Mouse (Mus musculus) small intestine, adult 2 months (tissue): ENCODE data around the gene Fam222b. TPM values are rescaled to one million over a fixed set of nuclear protein-coding genes. Genes with fewer than 3 reads are reported as not detected.

Experiments used
- H3K27ac ChIP-seq: fragments of 200-500 bp; 2 replicates; pipeline ENCODE4 v1.5.1; 2012; ENCODE audit warnings: low read depth, low read length, control low read depth, inconsistent platforms; ENCODE audit not compliant: insufficient read depth
- H3K27me3 ChIP-seq: fragments of 200-500 bp; 2 replicates; pipeline ENCODE4 v1.6.1; 2012; ENCODE audit warnings: mild to moderate bottlenecking, moderate library complexity, low read length, inconsistent platforms; ENCODE audit not compliant: control insufficient read depth, insufficient read depth
- H3K36me3 ChIP-seq: fragments of 200-500 bp; 2 replicates; pipeline ENCODE4 v1.6.1; 2012; ENCODE audit warnings: mild to moderate bottlenecking, low read length, control low read depth, inconsistent platforms; ENCODE audit not compliant: control insufficient read depth, insufficient read depth
- H3K4me1 ChIP-seq: fragments of 200-500 bp; 2 replicates; pipeline ENCODE4 v1.6.1; 2012; ENCODE audit warnings: low read length, inconsistent platforms, mixed read lengths; ENCODE audit not compliant: control insufficient read depth, insufficient read depth, insufficient read length
- H3K4me3 ChIP-seq: fragments of 200-500 bp; 2 replicates; pipeline ENCODE4 v1.5.1; 2012; ENCODE audit warnings: low read depth, mild to moderate bottlenecking, control low read depth, inconsistent platforms, low read length, moderate library complexity
- CTCF ChIP-seq: fragments of 200-500 bp; IDR thresholded peaks from 2 replicates; pipeline ENCODE4 v1.5.1; 2012; ENCODE audit warnings: low read depth, mild to moderate bottlenecking, control low read depth, inconsistent platforms, low read length, moderate library complexity, mixed read lengths; ENCODE audit not compliant: insufficient replicate concordance, insufficient read length; ENCODE audit errors: extremely low read depth
- POLR2A ChIP-seq: fragments of 200-500 bp; IDR thresholded peaks from 2 replicates; pipeline ENCODE4 v1.6.1; 2012; ENCODE audit warnings: low read depth, mild to moderate bottlenecking, control low read depth, inconsistent platforms, low read length, moderate library complexity
- WGBS: fragments of 180-500 bp; shearing (Covaris S2); methylation state at CpG from one replicate; pipeline ENCODE4 v1.1.7; 2018; 5-methylcytosine and 5-hydroxymethylcytosine counted together
- polyA plus RNA-seq: library from polyadenylated mRNA; depleted of rRNA; stranded (reverse); fragments of >200 nt; gene quantifications from 2 replicates; pipeline ENCODE4 v1.2.3, GENCODE M21; 2012

The Fam222b gene
- polyA plus RNA-seq, 1 experiment, result 29.2 TPM

GRCm38 (mm10) chr11:78160675-78161074 lies 66.2 kb downstream of the Fam222b start:
- Histone ChIP-seq H3K27ac (no peak overlapping the region), H3K27me3 (no peaks in the 10 kb centered on the region), H3K4me3 (no peak overlapping the region), H3K4me1 (peaks cover 25% of the 10 kb centered on the region), H3K36me3 (peaks cover 41% of the 10 kb centered on the region)
- 85% methylated on average over 3 of the region's 3 CpGs for WGBS
- TF ChIP-seq POLR2A (no peak), CTCF (no peak)

GRCm38 (mm10) chr11:78161169-78161568 lies 66.7 kb downstream of the Fam222b start:
- peaks cover 39% of the 10 kb centered on the region for H3K36me3 ChIP-seq
- TF ChIP-seq CTCF (no peak), POLR2A (no peak)
- 90% methylated on average over 14 of the region's 14 CpGs for WGBS
- H3K27ac ChIP-seq, result no peak overlapping the region
- no peak overlapping the region for H3K4me3 ChIP-seq
- peaks cover 28% of the 10 kb centered on the region for H3K4me1 ChIP-seq
- H3K27me3 ChIP-seq, result no peaks in the 10 kb centered on the region

GRCm38 (mm10) chr11:78161968-78162367 lies 67.5 kb downstream of the Fam222b start:
- peaks cover 39% of the 10 kb centered on the region for H3K36me3 ChIP-seq
- H3K27ac ChIP-seq, result no peak overlapping the region
- peaks cover 30% of the 10 kb centered on the region for H3K4me1 ChIP-seq
- no peak for TF ChIP-seq POLR2A
- TF ChIP-seq CTCF, result no peak
- H3K27me3 ChIP-seq, result no peaks in the 10 kb centered on the region
- H3K4me3 ChIP-seq, result no peak overlapping the region
- WGBS, result 44% methylated on average over 4 of the region's 4 CpGs

- WGBS, result 31% methylated on average over 6 of the region's 6 CpGs
- H3K36me3 ChIP-seq, result peaks cover 37% of the 10 kb centered on the region
- H3K4me3 ChIP-seq, result no peak overlapping the region
- H3K27me3 ChIP-seq, result no peaks in the 10 kb centered on the region
- no peak overlapping the region for H3K27ac ChIP-seq
- H3K4me1 ChIP-seq, result peaks cover 36% of the 10 kb centered on the region
- TF ChIP-seq POLR2A (no peak), CTCF (no peak)
Measured at GRCm38 (mm10) chr11:78162504-78162903, 68.0 kb downstream of the Fam222b start.

GRCm38 (mm10) chr11:78163045-78163444 lies 68.6 kb downstream of the Fam222b start:
- H3K27ac ChIP-seq, result no peak overlapping the region
- H3K27me3 ChIP-seq, result no peaks in the 10 kb centered on the region
- TF ChIP-seq POLR2A (no peak), CTCF (no peak)
- peaks cover 32% of the 10 kb centered on the region for H3K36me3 ChIP-seq
- H3K4me3 ChIP-seq, result peak overlapping the region; percentile 71
- 84% methylated on average over 2 of the region's 2 CpGs for WGBS
- peaks cover 41% of the 10 kb centered on the region for H3K4me1 ChIP-seq

- Histone ChIP-seq H3K27ac (peak overlapping the region; percentile 81), H3K36me3 (peaks cover 25% of the 10 kb centered on the region), H3K27me3 (no peaks in the 10 kb centered on the region), H3K4me3 (peak overlapping the region; percentile 71), H3K4me1 (peaks cover 43% of the 10 kb centered on the region)
- no peak for TF ChIP-seq CTCF
- TF ChIP-seq POLR2A, result no peak
- WGBS, result 2% methylated on average over 22 of the region's 22 CpGs
Measured at GRCm38 (mm10) chr11:78163681-78164603, 69.5 kb downstream of the Fam222b start.

GRCm38 (mm10) chr11:78164604-78164923 lies 70.1 kb downstream of the Fam222b start:
- WGBS, result under 1% methylated on average over 14 of the region's 14 CpGs
- Histone ChIP-seq H3K27me3 (no peaks in the 10 kb centered on the region), H3K27ac (peak overlapping the region; percentile 81), H3K36me3 (peaks cover 22% of the 10 kb centered on the region), H3K4me1 (peaks cover 43% of the 10 kb centered on the region), H3K4me3 (peak overlapping the region; percentile 71)
- TF ChIP-seq POLR2A, result no peak
- TF ChIP-seq CTCF, result no peak
